Mouse (Mus musculus) stomach, embryonic 15.5 days (tissue): ENCODE measurements around the gene Rnaset2a. TPM values are rescaled to one million over a fixed set of nuclear protein-coding genes. Genes with fewer than 3 reads are reported as not detected.
"Not testable (repeated sequence)": the region's sequence is repeated elsewhere in the genome, so short reads cannot be mapped to it uniquely, and the experiment has no call there.

ENCODE experiments used
- ATAC-seq: fragments of 200-750 bp; cut with Nextera tagmentation; 2 replicates; pipeline ENCODE4 v1.8.0; 2017; ENCODE audit warnings: low read depth, moderate number of reproducible peaks, moderate TSS enrichment; ENCODE audit not compliant: insufficient read depth, low FRiP score
- H3K27ac ChIP-seq: fragments of 300-500 bp; sonication (generic); 2 replicates; pipeline ENCODE4 v1.5.1; 2015; ENCODE audit warnings: mild to moderate bottlenecking, inconsistent platforms
- H3K27me3 ChIP-seq: fragments of 300-500 bp; sonication (generic); replicated peaks from 2 replicates; pipeline ENCODE4 v1.6.1; 2015; ENCODE audit warnings: inconsistent platforms
- H3K36me3 ChIP-seq: fragments of 300-500 bp; sonication (generic); 2 replicates; pipeline ENCODE4 v1.6.1; 2015; ENCODE audit warnings: inconsistent platforms
- H3K4me1 ChIP-seq: fragments of 300-500 bp; sonication (generic); 2 replicates; pipeline ENCODE4 v1.6.1; 2015; ENCODE audit warnings: inconsistent platforms
- H3K4me2 ChIP-seq: fragments of 300-500 bp; sonication (generic); 2 replicates; pipeline ENCODE4 v1.6.1; 2015; ENCODE audit warnings: mild to moderate bottlenecking, inconsistent platforms
- H3K4me3 ChIP-seq: fragments of 300-500 bp; sonication (generic); replicated peaks from 2 replicates; pipeline ENCODE4 v1.5.1; 2015; ENCODE audit warnings: inconsistent platforms
- H3K9ac ChIP-seq: fragments of 300-500 bp; sonication (generic); 2 replicates; pipeline ENCODE4 v1.6.1; 2015; ENCODE audit warnings: inconsistent platforms
- H3K9me3 ChIP-seq: fragments of 300-500 bp; sonication (generic); 2 replicates; pipeline ENCODE4 v1.6.1; 2016; ENCODE audit warnings: inconsistent platforms
- WGBS: fragments of 180-500 bp; shearing (Covaris S2); methylation state at CpG from one replicate; pipeline ENCODE4 v1.1.7; 2015; 5-methylcytosine and 5-hydroxymethylcytosine counted together
- polyA plus RNA-seq: library from polyadenylated mRNA; unstranded; fragments of >200 nt; fragmentation: Nextera tagmentation; extraction: Ambion mirVana; gene quantifications from 2 replicates; pipeline ENCODE4 v1.2.1, GENCODE M21; 2015

Rnaset2a gene
- polyA plus RNA-seq, 1 experiment from 2014 or later: 32.5 TPM

DNA sequence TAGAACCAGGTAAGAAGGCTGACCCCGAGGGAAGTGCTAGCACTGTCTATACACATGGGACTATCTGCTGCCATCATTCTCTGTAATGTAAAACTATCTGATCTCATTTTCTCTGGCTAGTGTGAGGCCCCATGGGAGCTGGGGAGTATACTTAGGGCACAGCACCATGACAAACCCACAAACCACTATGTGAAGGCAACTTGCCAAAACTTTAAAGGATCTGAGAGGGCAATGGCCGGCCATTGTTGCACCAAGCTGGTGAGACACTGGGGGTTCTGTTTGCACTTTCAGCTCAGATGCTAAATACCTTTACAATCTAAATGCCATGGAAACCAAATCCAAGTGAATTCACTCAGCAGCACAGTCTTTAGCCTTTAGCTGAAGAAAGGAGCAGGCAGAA lies 78.0 kb downstream of the Rnaset2a start:
- not testable (repeated sequence) for H3K36me3 ChIP-seq, H3K4me3 ChIP-seq, H3K9me3 ChIP-seq, H3K27ac ChIP-seq, H3K27me3 ChIP-seq, H3K9ac ChIP-seq, H3K4me1 ChIP-seq, ATAC-seq, H3K4me2 ChIP-seq
- 80% methylated on average over 1 of the region's 2 CpGs for WGBS

Other genes with a start within 250 kb of the Rnaset2a start
- 1.2 TPM in 2 replicates for gene Tagap, start 222.1 kb downstream of the Rnaset2a start, polyA plus RNA-seq
- gene Rsph3a, start 202.5 kb downstream of the Rnaset2a start, polyA plus RNA-seq: 52.0 and 75.4 TPM in 2 replicates
- gene Gm49673, start 309 bp downstream of the Rnaset2a start, polyA plus RNA-seq: 0.18 and 0.24 TPM in 2 replicates
- 29.5 and 30.2 TPM in 2 replicates for gene Fgfr1op, start 17.4 kb upstream of the Rnaset2a start, polyA plus RNA-seq
- gene Ccr6, start 87.9 kb upstream of the Rnaset2a start, polyA plus RNA-seq: 0.37 and 1.0 TPM in 2 replicates
- 195 TPM in 2 replicates for gene Mpc1, start 134.8 kb upstream of the Rnaset2a start, polyA plus RNA-seq
- 72.2 and 75.6 TPM in 2 replicates for gene Sft2d1, start 163.0 kb upstream of the Rnaset2a start, polyA plus RNA-seq
- gene Prr18, start 189.4 kb upstream of the Rnaset2a start, polyA plus RNA-seq: 0.55 and 0.57 TPM in 2 replicates
- gene T2, start 207.9 kb upstream of the Rnaset2a start, polyA plus RNA-seq: 0.48 and 0.49 TPM in 2 replicates